Mouse (Mus musculus): Measurements from ENCODE around the gene Vac14.
"Not testable (repeated sequence)": the region's sequence is repeated elsewhere in the genome, so short reads cannot be mapped to it uniquely, and the experiment has no call there.

The Vac14 gene

GRCm38 (mm10) chr8:110646064-110646463 lies 27.7 kb downstream of the Vac14 start:
- no peak for DNase-seq (ENCODE audit: extremely low read depth, low read depth, low spot score)

GRCm38 (mm10) chr8:110648577-110648976 lies 30.2 kb downstream of the Vac14 start:
- DNase-seq (ENCODE audit: extremely low read depth, low read depth, low spot score): no peak

- no peak for DNase-seq (ENCODE audit: extremely low read depth, low read depth, low spot score)
Measured at GRCm38 (mm10) chr8:110649286-110649685, 30.9 kb downstream of the Vac14 start.

- no peak for DNase-seq (ENCODE audit: extremely low read depth, low read depth, low spot score)
Measured at GRCm38 (mm10) chr8:110650838-110651237, 32.5 kb downstream of the Vac14 start.

- DNase-seq (ENCODE audit: extremely low read depth, low read depth, low spot score): no peak
Measured at GRCm38 (mm10) chr8:110651847-110652246, 33.5 kb downstream of the Vac14 start.

- DNase-seq (ENCODE audit: extremely low read depth, low read depth, low spot score): no peak
Measured at GRCm38 (mm10) chr8:110654075-110655060, 36.0 kb downstream of the Vac14 start.

- DNase-seq (ENCODE audit: extremely low read depth, low read depth, low spot score): peak; percentile 45
Measured at GRCm38 (mm10) chr8:110655827-110656226, 37.4 kb downstream of the Vac14 start.

- no peak for DNase-seq (ENCODE audit: extremely low read depth, low read depth, low spot score)
Measured at GRCm38 (mm10) chr8:110657661-110658060, 39.3 kb downstream of the Vac14 start.

GRCm38 (mm10) chr8:110660121-110660520 lies 41.7 kb downstream of the Vac14 start:
- no peak for DNase-seq (ENCODE audit: extremely low read depth, low read depth, low spot score)

GRCm38 (mm10) chr8:110662545-110662944 lies 44.2 kb downstream of the Vac14 start:
- DNase-seq (ENCODE audit: extremely low read depth, low read depth, low spot score): no peak

GRCm38 (mm10) chr8:110663015-110663742 lies 44.8 kb downstream of the Vac14 start:
- DNase-seq (ENCODE audit: extremely low read depth, low read depth, low spot score): no peak

GRCm38 (mm10) chr8:110664202-110664896 lies 46.0 kb downstream of the Vac14 start:
- no peak for DNase-seq (ENCODE audit: extremely low read depth, low read depth, low spot score)

- DNase-seq (ENCODE audit: extremely low read depth, low read depth, low spot score): no peak
Measured at GRCm38 (mm10) chr8:110665000-110665399, 46.6 kb downstream of the Vac14 start.

GRCm38 (mm10) chr8:110667590-110668177 lies 49.3 kb downstream of the Vac14 start:
- DNase-seq (ENCODE audit: extremely low read depth, low read depth, low spot score): not testable (repeated sequence)

GRCm38 (mm10) chr8:110669932-110670628 lies 51.7 kb downstream of the Vac14 start:
- DNase-seq (ENCODE audit: extremely low read depth, low read depth, low spot score): no peak

- no peak for DNase-seq (ENCODE audit: extremely low read depth, low read depth, low spot score)
Measured at GRCm38 (mm10) chr8:110671309-110671708, 52.9 kb downstream of the Vac14 start.

- DNase-seq (ENCODE audit: extremely low read depth, low read depth, low spot score): no peak
Measured at GRCm38 (mm10) chr8:110672133-110672532, 53.7 kb downstream of the Vac14 start.

GRCm38 (mm10) chr8:110673168-110673567 lies 54.8 kb downstream of the Vac14 start:
- DNase-seq (ENCODE audit: extremely low read depth, low read depth, low spot score): no peak

- no peak for DNase-seq (ENCODE audit: extremely low read depth, low read depth, low spot score)
Measured at GRCm38 (mm10) chr8:110674589-110674988, 56.2 kb downstream of the Vac14 start.

GRCm38 (mm10) chr8:110676702-110677101 lies 58.3 kb downstream of the Vac14 start:
- no peak for DNase-seq (ENCODE audit: extremely low read depth, low read depth, low spot score)
